Mouse (Mus musculus): ENCODE results near the gene Myod1.
A peak's percentile ranks its signal among the peaks of the same experiment; 100 is the strongest.

Myod1 gene

DNA sequence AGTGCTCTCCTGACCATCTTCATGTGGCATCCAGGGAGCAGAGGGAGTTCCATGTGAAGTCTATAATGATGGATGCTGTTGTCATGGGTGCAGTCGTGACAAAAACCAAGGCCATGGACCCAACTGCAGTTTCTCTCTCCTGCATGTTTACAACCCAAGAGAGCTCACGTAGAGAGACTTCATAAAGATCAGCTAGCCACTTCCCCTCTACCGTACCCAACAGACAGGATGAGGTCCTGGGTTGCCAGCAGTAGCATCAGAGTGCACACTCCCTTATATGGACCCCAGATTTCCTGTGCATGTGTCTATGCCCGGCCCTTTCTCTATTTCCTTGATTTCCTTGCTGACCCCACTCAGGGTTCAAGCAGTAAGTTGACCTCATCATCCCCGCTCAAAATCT lies 15.4 kb downstream of the Myod1 start:
- DNase-seq (ENCODE audit: low spot score) = no peak

DNA sequence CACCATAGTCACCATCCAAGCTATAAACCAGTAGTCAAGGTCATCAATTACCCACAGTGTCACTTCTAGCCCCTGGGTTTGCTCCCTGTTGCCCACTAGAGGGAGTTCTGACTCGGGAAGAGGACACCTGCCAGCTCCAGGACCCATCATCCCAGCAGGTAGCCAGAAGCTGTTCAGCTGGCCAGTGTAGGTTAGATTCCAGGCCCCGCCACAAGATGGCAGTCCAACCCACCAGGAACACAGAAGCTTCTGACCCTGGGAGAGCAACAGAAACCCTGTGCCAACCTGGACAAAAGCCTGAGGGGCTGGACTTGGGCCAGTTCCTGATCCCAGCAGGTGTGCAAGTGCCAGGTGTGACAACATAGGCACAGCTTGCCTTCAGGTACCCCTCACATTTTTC lies 16.8 kb downstream of the Myod1 start:
- no peak for DNase-seq (ENCODE audit: low spot score)

GRCm38 (mm10) chr7:46393718-46394511 lies 17.6 kb downstream of the Myod1 start:
- DNase-seq (ENCODE audit: low spot score) = no peak

DNA sequence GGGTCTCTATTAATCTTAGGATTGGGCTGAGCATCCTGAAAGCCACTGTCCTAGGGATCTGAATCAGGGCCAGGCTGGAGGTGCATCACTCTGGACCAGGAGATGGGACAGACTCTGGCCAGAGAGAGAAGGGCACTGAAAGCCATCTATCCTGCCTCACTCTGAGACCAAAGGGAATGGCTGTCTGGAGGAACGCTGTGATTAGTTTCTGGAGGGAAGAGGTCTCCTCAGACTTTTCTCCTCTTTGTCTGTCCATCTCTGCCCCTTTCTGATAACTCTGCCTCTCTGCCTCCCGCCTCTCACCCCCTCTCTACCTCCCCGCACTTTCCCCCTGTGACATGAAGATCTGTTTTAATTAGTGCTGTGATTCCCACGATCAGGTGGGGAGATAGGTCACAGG lies 18.7 kb downstream of the Myod1 start:
- no peak for DNase-seq (ENCODE audit: low spot score)

GRCm38 (mm10) chr7:46395571-46395970 lies 19.3 kb downstream of the Myod1 start:
- DNase-seq (ENCODE audit: low spot score) = no peak

DNA sequence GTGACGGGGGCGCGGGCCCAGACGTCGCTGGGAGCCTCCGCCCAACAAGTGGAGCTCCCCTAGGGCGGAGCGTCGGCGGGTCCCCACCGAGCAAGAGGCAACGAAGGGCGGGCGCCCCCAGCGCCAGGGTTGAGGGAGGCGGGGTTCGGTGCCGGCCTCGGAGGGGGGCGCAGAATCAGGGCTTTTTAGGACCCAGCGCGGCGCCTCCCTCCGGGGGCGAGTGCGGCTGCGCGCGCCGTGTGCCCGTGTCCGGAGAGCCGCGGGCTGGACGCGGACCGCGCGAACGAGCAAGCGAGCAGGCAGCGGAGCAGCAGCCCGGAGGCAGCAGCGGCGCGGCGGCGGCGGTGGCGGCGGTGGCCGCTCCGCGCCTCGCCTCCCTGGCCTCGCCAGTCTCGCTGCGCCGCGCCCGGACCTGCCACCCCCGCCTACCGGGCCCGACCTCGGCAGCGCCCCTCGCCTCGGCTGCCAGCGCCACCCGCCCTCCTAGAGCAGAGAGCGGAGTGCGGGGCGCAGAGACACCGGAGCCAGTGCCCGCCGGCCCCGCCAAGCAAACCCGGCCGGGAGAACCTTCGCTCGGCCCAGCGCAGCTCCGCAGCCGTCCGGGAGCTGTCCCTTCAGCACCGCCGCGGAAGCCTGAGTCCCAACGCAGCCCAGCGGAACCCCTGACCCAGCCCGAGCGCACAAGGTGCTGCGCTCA lies 20.1 kb downstream of the Myod1 start, which contains the start of gene Kcnc1:
TSS of gene Kcnc1 (plus strand) at position 267 of the 697 bp plus-strand sequence.
- peak; percentile 45 for DNase-seq (ENCODE audit: low spot score)

GRCm38 (mm10) chr7:46396928-46397731 lies 20.9 kb downstream of the Myod1 start:
- DNase-seq (ENCODE audit: low spot score) = no peak

GRCm38 (mm10) chr7:46397732-46398333 lies 21.6 kb downstream of the Myod1 start:
- no peak for DNase-seq (ENCODE audit: low spot score)

- no peak for DNase-seq (ENCODE audit: low spot score)
Observed at GRCm38 (mm10) chr7:46398612-46399011, 22.3 kb downstream of the Myod1 start.

DNA sequence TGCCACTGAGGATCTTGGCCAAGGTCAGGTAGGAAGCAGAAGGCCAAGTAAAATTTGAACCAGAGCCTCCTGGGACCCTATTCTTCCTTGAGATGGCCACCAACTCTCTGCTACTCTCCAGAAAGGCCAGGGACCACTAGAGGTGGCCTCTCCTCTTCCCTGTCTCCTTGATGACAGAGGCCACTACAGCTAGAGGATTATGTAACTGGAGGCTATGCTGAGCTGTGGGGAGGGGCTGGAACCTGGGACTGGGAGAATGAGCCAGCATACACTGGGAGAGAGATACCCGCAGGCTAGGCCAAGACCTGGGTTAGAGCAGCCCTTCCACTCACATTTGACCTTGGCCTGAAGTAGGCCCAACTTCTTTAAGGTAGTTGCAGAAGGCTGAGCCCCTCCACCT lies 23.4 kb downstream of the Myod1 start:
- no peak for DNase-seq (ENCODE audit: low spot score)

DNA sequence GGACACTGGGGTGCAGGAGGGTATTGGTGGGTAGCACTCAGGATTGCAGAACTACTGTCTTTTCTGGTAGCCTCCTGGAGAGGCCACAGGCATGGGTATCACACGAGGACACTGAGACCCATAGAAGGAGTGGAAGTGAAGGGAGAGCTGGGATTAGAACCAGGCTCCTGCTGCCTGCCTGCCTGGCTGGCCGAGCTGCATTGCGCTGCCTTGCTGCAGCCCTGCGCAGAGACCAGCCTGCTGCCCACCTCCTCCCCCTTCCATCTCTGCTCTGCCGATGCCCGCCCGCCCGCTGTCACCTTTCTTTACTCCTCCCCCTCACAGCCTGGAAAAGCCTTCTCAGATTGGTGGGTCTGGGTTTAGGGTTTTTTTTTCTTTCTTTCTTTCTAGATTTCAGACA lies 24.1 kb downstream of the Myod1 start:
- no peak for DNase-seq (ENCODE audit: low spot score)

GRCm38 (mm10) chr7:46401371-46402180 lies 25.3 kb downstream of the Myod1 start:
- DNase-seq (ENCODE audit: low spot score) = no peak

DNA sequence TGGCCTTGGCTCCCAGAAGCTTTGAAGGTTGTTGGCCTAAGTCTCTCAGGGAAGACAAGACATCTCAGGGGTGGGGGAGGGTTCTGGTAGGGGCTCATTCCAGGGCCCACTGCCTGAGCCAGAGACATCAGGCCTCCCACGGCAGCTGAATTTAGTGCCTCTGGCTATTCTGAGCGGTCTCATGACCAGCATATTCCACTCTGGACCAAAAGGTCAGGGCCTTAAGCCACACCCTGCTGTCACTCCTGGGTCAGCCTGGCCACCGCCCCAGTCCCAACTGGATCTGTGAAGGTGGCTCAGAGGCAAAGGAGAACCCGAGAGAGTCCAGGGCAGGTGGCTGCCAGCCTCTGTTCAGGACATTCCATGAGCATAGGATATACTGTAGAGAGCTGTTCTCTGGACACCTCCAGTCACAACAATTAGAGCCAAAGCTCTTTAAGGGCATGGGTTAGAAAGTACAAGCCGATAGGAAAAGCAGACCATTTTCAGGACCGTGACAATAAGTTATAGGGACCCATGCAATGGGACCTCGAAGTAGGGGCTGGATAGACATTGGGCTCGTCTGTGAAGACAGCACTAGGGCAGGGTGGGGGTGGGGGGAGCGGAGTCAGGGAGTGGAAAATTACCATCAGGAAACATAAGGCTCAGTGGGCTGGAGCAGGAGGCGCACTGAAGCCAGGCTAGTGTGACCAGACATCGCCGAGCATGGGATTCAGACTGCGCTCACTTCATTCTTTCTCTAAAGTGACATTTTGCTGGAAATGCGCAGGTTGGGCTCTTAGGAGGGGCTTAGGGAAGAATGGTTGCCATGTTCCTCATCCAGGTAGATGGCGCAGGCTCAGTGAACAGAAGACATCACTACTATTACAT lies 27.6 kb downstream of the Myod1 start:
- DNase-seq (ENCODE audit: low spot score) = no peak

GRCm38 (mm10) chr7:46404756-46405155 lies 28.5 kb downstream of the Myod1 start:
- DNase-seq (ENCODE audit: low spot score) = no peak

- DNase-seq (ENCODE audit: low spot score) = no peak
Observed at GRCm38 (mm10) chr7:46408606-46409005, 32.3 kb downstream of the Myod1 start.

- DNase-seq (ENCODE audit: low spot score) = no peak
Observed at GRCm38 (mm10) chr7:46409204-46409789, 33.0 kb downstream of the Myod1 start.

GRCm38 (mm10) chr7:46410727-46411126 lies 34.5 kb downstream of the Myod1 start:
- DNase-seq (ENCODE audit: low spot score) = no peak

DNA sequence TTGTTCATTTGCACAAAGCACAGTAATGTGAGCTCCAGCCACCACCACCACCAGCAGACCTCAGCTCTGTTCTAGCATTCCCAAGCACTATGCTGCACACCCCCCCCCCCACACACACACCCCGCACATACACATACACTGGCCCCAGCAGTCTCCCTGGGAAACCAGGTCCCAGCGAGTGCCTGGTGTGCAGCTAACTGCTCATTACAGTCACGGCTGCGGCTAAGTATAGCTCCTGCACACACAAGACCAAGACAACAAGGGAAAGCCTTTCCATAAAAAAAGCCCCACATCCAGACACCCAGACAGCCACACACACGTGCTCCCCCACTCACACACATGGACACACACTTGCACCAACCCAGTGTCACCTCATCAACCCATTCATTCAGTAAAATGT lies 36.5 kb downstream of the Myod1 start:
- no peak for DNase-seq (ENCODE audit: low spot score)

GRCm38 (mm10) chr7:46413959-46414725 lies 37.9 kb downstream of the Myod1 start:
- no peak for DNase-seq (ENCODE audit: low spot score)

All from urinary bladder, postnatal 10 days (tissue).